Mouse (Mus musculus) midbrain, postnatal 0 days (tissue): Measurements from ENCODE around the gene Olfr447. TPM values are rescaled to one million over a fixed set of nuclear protein-coding genes. Genes with fewer than 3 reads are reported as not detected.

Source experiments
- ATAC-seq: fragments of 200-750 bp; cut with Nextera tagmentation; 2 replicates; pipeline ENCODE4 v1.8.0; 2017; ENCODE audit warnings: moderate number of reproducible peaks, mild to moderate bottlenecking, moderate TSS enrichment, moderate library complexity; ENCODE audit not compliant: low FRiP score
- DNase-seq: peaks from one replicate; pipeline ENCODE4 v3.0.0-alpha.2; 2015; ENCODE audit warnings: low spot score
- H3K27ac ChIP-seq: fragments of 300-500 bp; sonication (generic); 2 replicates; pipeline ENCODE4 v1.5.1; 2014; ENCODE audit warnings: low read depth, mild to moderate bottlenecking, low read length, mixed read lengths
- H3K27me3 ChIP-seq: fragments of 300-500 bp; sonication (generic); 2 replicates; pipeline ENCODE4 v1.6.1; 2014; ENCODE audit warnings: low read length, control low read depth, mixed read lengths; ENCODE audit not compliant: insufficient read depth
- H3K36me3 ChIP-seq: fragments of 300-500 bp; sonication (generic); 2 replicates; pipeline ENCODE4 v1.6.1; 2014; ENCODE audit warnings: low read length, control low read depth, mixed read lengths; ENCODE audit not compliant: insufficient read depth
- H3K4me1 ChIP-seq: fragments of 300-500 bp; sonication (generic); 2 replicates; pipeline ENCODE4 v1.6.1; 2014; ENCODE audit warnings: mild to moderate bottlenecking, control low read depth, antibody characterized with exemption, low read length, mixed read lengths; ENCODE audit not compliant: insufficient read depth
- H3K4me2 ChIP-seq: fragments of 300-500 bp; sonication (generic); 2 replicates; pipeline ENCODE4 v1.6.1; 2014; ENCODE audit warnings: low read depth, mild to moderate bottlenecking, low read length, mixed read lengths; ENCODE audit not compliant: poor library complexity, severe bottlenecking
- H3K4me3 ChIP-seq: fragments of 300-500 bp; sonication (generic); 2 replicates; pipeline ENCODE4 v1.5.1; 2014; ENCODE audit warnings: low read depth, mild to moderate bottlenecking, low read length, moderate library complexity
- H3K9ac ChIP-seq: fragments of 300-500 bp; sonication (generic); replicated peaks from 2 replicates; pipeline ENCODE4 v1.6.1; 2014; ENCODE audit warnings: mild to moderate bottlenecking, low read length, moderate library complexity, mixed read lengths; ENCODE audit not compliant: poor library complexity, severe bottlenecking
- H3K9me3 ChIP-seq: fragments of 300-500 bp; sonication (generic); 2 replicates; pipeline ENCODE4 v1.6.1; 2016; ENCODE audit warnings: low read length, control low read depth
- CTCF ChIP-seq: IDR thresholded peaks from 2 replicates; pipeline ENCODE4 v1.5.1; 2016; ENCODE audit warnings: antibody characterized with exemption, mild to moderate bottlenecking
- WGBS: fragments of 180-500 bp; shearing (Covaris S2); extraction: QIAGEN DNeasy Blood & Tissue Kit; methylation state at CpG from one replicate; pipeline ENCODE4 v1.1.7; 2014; 5-methylcytosine and 5-hydroxymethylcytosine counted together
- polyA plus RNA-seq: library from polyadenylated mRNA; unstranded; fragments of >200 nt; fragmentation: Nextera tagmentation; extraction: Ambion mirVana; gene quantifications from 2 replicates; pipeline ENCODE4 v1.2.1, GENCODE M21; 2015
- total RNA-seq: library from RNA; depleted of rRNA; stranded (reverse); fragments of >200 nt; gene quantifications from 2 replicates; pipeline ENCODE4 v1.2.3, GENCODE M21; 2014; rRNA removed

Gene Olfr447
- total and polyA plus RNA-seq, 2 experiments from 2014 or later = not detected

- 60% methylated on average over 2 of the region's 2 CpGs for WGBS
- Histone ChIP-seq H3K4me1 (no peaks in the 10 kb centered on the region), H3K27ac (no peak within 1 kb of the TSS), H3K9ac (no peak within 1 kb of the TSS), H3K27me3 (no peaks in the 10 kb centered on the region), H3K4me2 (no peak within 1 kb of the TSS), H3K4me3 (no peak within 1 kb of the TSS), H3K9me3 (no peaks in the 10 kb centered on the region), H3K36me3 (no peaks in the 10 kb centered on the region)
- TF ChIP-seq CTCF = no peak
- ATAC-seq (no peak), DNase-seq (no peak)
These were observed 12.4 kb downstream of the Olfr447 start, which contains the start of gene Olfr446 for GRCm38 (mm10) chr6:42921077-42921476. TSS of gene Olfr446 (plus strand) at chr6:42921377.

GRCm38 (mm10) chr6:42948767-42949166 is 40.1 kb downstream of the Olfr447 start, which contains the start of gene Olfr444:
TSS of gene Olfr444 (plus strand) at chr6:42949067.
- 79% methylated on average over 1 of the region's 1 CpGs for WGBS
- Histone ChIP-seq H3K4me1 (no peaks in the 10 kb centered on the region), H3K27me3 (no peaks in the 10 kb centered on the region), H3K4me3 (no peak within 1 kb of the TSS), H3K9me3 (no peaks in the 10 kb centered on the region), H3K27ac (no peak within 1 kb of the TSS), H3K36me3 (no peaks in the 10 kb centered on the region), H3K4me2 (no peak within 1 kb of the TSS), H3K9ac (no peak within 1 kb of the TSS)
- no peak for TF ChIP-seq CTCF
- DNase-seq (no peak), ATAC-seq (no peak)

Other genes starting within 250 kb of the Olfr447 start
- 306 and 314 TPM in 2 replicates for gene Tcaf1, start 198.8 kb upstream of the Olfr447 start, total RNA-seq
- 195 and 199 TPM in 2 replicates for gene Tcaf1, start 198.8 kb upstream of the Olfr447 start, polyA plus RNA-seq
- not detected in 2 replicates for gene Olfr453, start 169.5 kb upstream of the Olfr447 start, total RNA-seq
- gene Olfr453, start 169.5 kb upstream of the Olfr447 start, polyA plus RNA-seq = not detected in 2 replicates
- gene Olfr38, start 152.5 kb upstream of the Olfr447 start, total RNA-seq = not detected in 2 replicates
- gene Olfr38, start 152.5 kb upstream of the Olfr447 start, polyA plus RNA-seq = not detected in 2 replicates
- gene Olfr452, start 123.8 kb upstream of the Olfr447 start, total RNA-seq = not detected in 2 replicates
- not detected in 2 replicates for gene Olfr452, start 123.8 kb upstream of the Olfr447 start, polyA plus RNA-seq
- not detected in 2 replicates for gene Olfr450, start 96.9 kb upstream of the Olfr447 start, total RNA-seq
- gene Olfr450, start 96.9 kb upstream of the Olfr447 start, polyA plus RNA-seq = not detected in 2 replicates
- not detected in 2 replicates for gene Olfr449, start 74.5 kb upstream of the Olfr447 start, total RNA-seq
- not detected in 2 replicates for gene Olfr449, start 74.5 kb upstream of the Olfr447 start, polyA plus RNA-seq
- not detected in 2 replicates for gene Olfr448, start 18.4 kb upstream of the Olfr447 start, total RNA-seq
- not detected in 2 replicates for gene Olfr448, start 18.4 kb upstream of the Olfr447 start, polyA plus RNA-seq
- not detected in 2 replicates for gene Olfr446, start 12.5 kb downstream of the Olfr447 start, total RNA-seq
- not detected in 2 replicates for gene Olfr446, start 12.5 kb downstream of the Olfr447 start, polyA plus RNA-seq
- gene Olfr444, start 40.2 kb downstream of the Olfr447 start, total RNA-seq = not detected in 2 replicates
- not detected in 2 replicates for gene Olfr444, start 40.2 kb downstream of the Olfr447 start, polyA plus RNA-seq
- gene Olfr441, start 197.5 kb downstream of the Olfr447 start, total RNA-seq = 0.85 TPM in 1 of 2 replicates, not detected in the other
- gene Olfr441, start 197.5 kb downstream of the Olfr447 start, polyA plus RNA-seq = not detected in 2 replicates
- not detected in 2 replicates for gene Olfr237-ps1, start 237.7 kb downstream of the Olfr447 start, total RNA-seq
- 0.04 and 0.15 TPM in 2 replicates for gene Olfr237-ps1, start 237.7 kb downstream of the Olfr447 start, polyA plus RNA-seq